8 mouse cellular contexts compared by ENCODE assay signal in genomic region chr19:7606801-7607689, GRCm38 (mm10). TPM values are rescaled to one million over a fixed set of nuclear protein-coding genes. Genes with fewer than 3 reads are reported as not detected.
DNase-seq lines count a peak whose midpoint lies in the region; ATAC-seq and TF ChIP-seq lines count a peak whose summit lies in the region.

TSS of gene Lgals12 (minus strand) at chr19:7607193.

- peak within 1 kb of the TSS; percentile 73 for H3K27ac ChIP-seq in forebrain, embryonic 15.5 days (replicated peaks)
- H3K27ac ChIP-seq in kidney, adult 2 months (ENCODE audit: insufficient read depth, low read depth, low read length) = no peak within 1 kb of the TSS
- peak within 1 kb of the TSS; percentile 93 for H3K27ac ChIP-seq in lung, embryonic 16.5 days (ENCODE audit: low read length)
- no peak within 1 kb of the TSS for H3K27ac ChIP-seq in thymus, adult 2 months (ENCODE audit: control insufficient read depth, insufficient read depth, low read length)

- H3K9me3 ChIP-seq in forebrain, embryonic 15.5 days = no peaks in the 10 kb centered on the region
- H3K9me3 ChIP-seq in lung, embryonic 16.5 days (ENCODE audit: control insufficient read depth, low read length) = no peaks in the 10 kb centered on the region

- H3K36me3 ChIP-seq in forebrain, embryonic 15.5 days = no peaks in the 10 kb centered on the region
- H3K36me3 ChIP-seq in kidney, adult 2 months (ENCODE audit: control insufficient read depth, insufficient read depth, low read length) = no peaks in the 10 kb centered on the region
- H3K36me3 ChIP-seq in lung, embryonic 16.5 days (ENCODE audit: control insufficient read depth, insufficient read depth, low read length) = no peaks in the 10 kb centered on the region
- H3K36me3 ChIP-seq in thymus, adult 2 months (ENCODE audit: control insufficient read depth, insufficient read depth, low read length) = no peaks in the 10 kb centered on the region

- TF ChIP-seq POLR2A in kidney, adult 2 months (IDR thresholded peaks at IDR 0.05; ENCODE audit: low read depth, low read length) = no peak
- TF ChIP-seq POLR2A in thymus, adult 2 months (IDR thresholded peaks at IDR 0.05; ENCODE audit: control insufficient read depth, extremely low read depth, insufficient read depth, low read length, poor library complexity) = no peak

- DNase-seq in ovary, postnatal 36 days (ENCODE audit: low spot score) = peak; percentile 35
- no peak for DNase-seq in ovary, postnatal 10 days (ENCODE audit: low spot score)
- peak; percentile 35 for DNase-seq in kidney, adult 2 months
- peak; percentile 51 for DNase-seq in right cerebral cortex, postnatal 25 days
- DNase-seq in urinary bladder, adult 2 months (ENCODE audit: low spot score) = no peak
- DNase-seq in thymus, adult 2 months = no peak

- WGBS in forebrain, embryonic 15.5 days = 3% methylated on average over 15 of the region's 15 CpGs
- 11% methylated on average over 15 of the region's 15 CpGs for WGBS in kidney, adult 2 months
- WGBS in lung, embryonic 16.5 days = 6% methylated on average over 15 of the region's 15 CpGs
- 38% methylated on average over 15 of the region's 15 CpGs for WGBS in thymus, adult 2 months

- peak within 1 kb of the TSS; percentile 59 for H3K4me2 ChIP-seq in forebrain, embryonic 15.5 days (replicated peaks)
- peak within 1 kb of the TSS; percentile 63 for H3K4me2 ChIP-seq in lung, embryonic 16.5 days (ENCODE audit: low read depth, low read length)

- H3K9ac ChIP-seq in forebrain, embryonic 15.5 days (replicated peaks) = 0 out of 2 replicates have a peak within 1 kb of the TSS, but pooled peaks have one; percentile 25
- peak within 1 kb of the TSS; percentile 45 for H3K9ac ChIP-seq in lung, embryonic 16.5 days (ENCODE audit: low read length)

- H3K4me1 ChIP-seq in forebrain, embryonic 15.5 days = peaks cover 28% of the 10 kb centered on the region
- peaks cover 3% of the 10 kb centered on the region; the same call in 1 of the 2 replicates for H3K4me1 ChIP-seq in kidney, adult 2 months (ENCODE audit: control insufficient read depth, insufficient read depth, low read length)
- peaks cover 27% of the 10 kb centered on the region for H3K4me1 ChIP-seq in lung, embryonic 16.5 days (replicated peaks; ENCODE audit: control insufficient read depth, insufficient read depth, low read length)
- H3K4me1 ChIP-seq in thymus, adult 2 months (replicated peaks; ENCODE audit: control insufficient read depth, insufficient read depth, low read length) = peaks cover 12% of the 10 kb centered on the region

- H3K27me3 ChIP-seq in forebrain, embryonic 15.5 days = no peaks in the 10 kb centered on the region
- no peaks in the 10 kb centered on the region for H3K27me3 ChIP-seq in kidney, adult 2 months (replicated peaks; ENCODE audit: control insufficient read depth, insufficient read depth, low read length)
- no peaks in the 10 kb centered on the region for H3K27me3 ChIP-seq in lung, embryonic 16.5 days (ENCODE audit: control insufficient read depth, insufficient read depth, low read depth, low read length)
- H3K27me3 ChIP-seq in thymus, adult 2 months (ENCODE audit: control insufficient read depth, insufficient read depth, low read length) = no peaks in the 10 kb centered on the region

- peak within 1 kb of the TSS; percentile 33 for H3K4me3 ChIP-seq in forebrain, embryonic 15.5 days
- no peak within 1 kb of the TSS for H3K4me3 ChIP-seq in kidney, adult 2 months (ENCODE audit: insufficient read depth, low read depth, low read length)
- H3K4me3 ChIP-seq in lung, embryonic 16.5 days (ENCODE audit: low read length) = peak within 1 kb of the TSS; percentile 34
- H3K4me3 ChIP-seq in thymus, adult 2 months (ENCODE audit: control insufficient read depth, insufficient read depth, low read length) = no peak within 1 kb of the TSS

- no peak for TF ChIP-seq CTCF in kidney, adult 2 months (conservative IDR thresholded peaks at IDR 0.05; ENCODE audit: insufficient read depth, insufficient read length, low read depth, low read length)
- TF ChIP-seq CTCF in thymus, adult 2 months (IDR thresholded peaks at IDR 0.05; ENCODE audit: borderline replicate concordance, control insufficient read depth, extremely low read depth, insufficient read depth, low read length, poor library complexity) = no peak

- peak; percentile 59 for ATAC-seq in forebrain, embryonic 15.5 days (replicated peaks)
- peak; percentile 48 for ATAC-seq in lung, embryonic 16.5 days (ENCODE audit: low read depth)

RNA-seq across cellular contexts. Expression of gene Lgals12, which starts in this region (rescaled TPM):
- 0.08 and 0.28 TPM in 2 replicates for polyA plus RNA-seq in forebrain, embryonic 15.5 days (2015; fragmentation: Nextera tagmentation; extraction: Ambion mirVana)
- polyA plus RNA-seq in kidney, adult 2 months (2012; rRNA removed) = 5.1 and 5.3 TPM in 2 replicates
- polyA plus RNA-seq in lung, embryonic 16.5 days (2015; fragmentation: Nextera tagmentation; extraction: Ambion mirVana) = 2.1 and 2.2 TPM in 2 replicates
- 2.0 and 3.5 TPM in 2 replicates for polyA plus RNA-seq in urinary bladder, adult 2 months (2012; rRNA removed)
- 3.4 and 4.2 TPM in 2 replicates for polyA plus RNA-seq in thymus, adult 2 months (2012; rRNA removed)

Comparison
In these comparisons a context has a peak if more than half of its experiments do, and no peak if none do; other contexts are left out.
1. DNase-seq: peak in ovary, postnatal 36 days (single experiment), kidney, adult 2 months (single experiment) and right cerebral cortex, postnatal 25 days (single experiment); none in ovary, postnatal 10 days (single experiment), urinary bladder, adult 2 months (single experiment) and thymus, adult 2 months (single experiment).
2. Peak in ATAC-seq, H3K4me3 ChIP-seq, H3K27ac ChIP-seq, H3K9ac ChIP-seq and H3K4me2 ChIP-seq in forebrain, embryonic 15.5 days; RNA of the gene not detected or under 1 TPM.